Mouse (Mus musculus) gastrocnemius, adult 18-20 months (tissue): Measurements from ENCODE around the gene Ptprf. TPM values are rescaled to one million over a fixed set of nuclear protein-coding genes. Genes with fewer than 3 reads are reported as not detected.

ENCODE experiments used
- DNase-seq: peaks from one replicate; pipeline ENCODE4 v3.0.0; 2021; ENCODE audit warnings: low spot score
- total RNA-seq, 2 experiments: library from RNA; stranded (reverse); gene quantifications; 2 replicates each; pipeline ENCODE4 v1.2.3; 2021

The Ptprf gene
- total RNA-seq, 2 experiments from 2014 or later, result 2.0 to 2.2 TPM

DNA sequence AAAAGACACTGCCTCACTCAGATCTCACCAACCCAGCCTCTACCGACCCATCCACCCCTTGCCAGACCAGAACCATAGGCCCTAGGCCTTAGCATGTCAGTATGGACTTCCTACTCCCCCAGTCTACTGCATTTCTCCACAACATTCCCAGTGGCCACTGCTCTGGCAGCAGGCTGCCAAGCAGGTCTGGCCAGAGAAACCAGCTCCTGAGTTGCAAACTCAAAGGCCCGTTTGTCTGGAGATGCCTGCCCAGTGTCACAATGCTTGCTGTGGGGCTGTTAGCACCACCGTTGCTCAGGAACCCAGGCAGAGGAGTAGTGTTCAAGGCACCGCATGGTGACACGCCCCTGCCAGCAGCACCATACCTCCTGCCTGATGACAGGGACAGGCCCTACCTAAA is 5.0 kb downstream of the Ptprf start:
- DNase-seq, result no peak

GRCm38 (mm10) chr4:118282182-118282562 is 9.0 kb downstream of the Ptprf start:
- no peak for DNase-seq

- DNase-seq, result no peak
Observed at GRCm38 (mm10) chr4:118281444-118282181, 9.6 kb downstream of the Ptprf start.

DNA sequence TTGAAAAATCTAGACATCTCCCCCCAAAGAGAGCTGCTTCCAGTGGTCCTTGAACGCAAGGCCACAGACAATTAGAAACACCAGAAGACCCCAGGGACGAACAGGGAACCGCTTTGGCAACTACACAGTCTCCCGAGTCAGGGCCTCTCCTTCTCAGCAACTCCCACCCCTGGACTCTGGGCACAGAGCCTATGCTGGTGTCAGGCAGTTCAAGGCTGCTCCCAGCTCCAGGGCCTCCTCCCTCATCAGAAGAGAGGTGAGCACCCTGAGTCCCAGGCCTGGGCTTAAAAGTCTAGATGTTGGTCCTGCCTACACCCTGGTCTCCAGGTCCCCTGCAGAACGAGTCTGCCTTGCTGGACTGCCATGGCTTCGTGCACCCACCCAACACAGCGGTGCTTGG is 10.7 kb downstream of the Ptprf start:
- DNase-seq, result no peak

DNA sequence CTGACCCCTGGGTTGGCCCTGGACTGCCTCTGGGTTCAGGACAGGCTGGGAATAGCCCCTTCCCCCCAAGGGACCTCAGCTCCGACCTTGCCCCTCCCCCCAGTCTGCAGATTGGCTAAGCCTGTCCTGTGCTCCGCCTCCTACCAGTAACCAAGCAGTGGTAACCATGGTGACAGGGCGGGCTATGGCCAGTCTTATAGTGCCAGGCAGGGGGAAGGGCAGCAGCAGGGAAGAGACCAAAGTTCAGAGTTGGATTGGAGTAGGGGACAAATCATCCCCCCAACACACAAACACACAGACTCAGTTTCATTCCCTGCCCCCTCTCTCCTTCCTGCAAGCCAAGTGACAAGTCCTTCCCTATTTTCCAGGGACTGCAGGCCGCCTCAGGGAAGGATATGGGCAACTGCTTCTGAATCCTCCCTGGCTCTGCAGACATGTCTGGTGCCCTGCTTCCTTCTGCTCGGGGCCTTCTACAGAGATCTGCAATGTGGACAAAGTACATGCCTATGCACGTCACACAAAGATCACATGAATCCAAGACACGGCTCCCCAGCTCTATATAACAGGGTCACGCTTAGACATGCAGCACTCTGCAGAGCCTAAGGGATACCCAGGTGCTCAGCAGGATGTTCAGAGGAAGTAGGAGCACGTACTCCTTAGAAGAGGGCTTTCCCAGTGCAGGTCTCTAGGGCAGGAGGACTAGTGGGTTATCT is 14.5 kb downstream of the Ptprf start:
- DNase-seq, result no peak

DNA sequence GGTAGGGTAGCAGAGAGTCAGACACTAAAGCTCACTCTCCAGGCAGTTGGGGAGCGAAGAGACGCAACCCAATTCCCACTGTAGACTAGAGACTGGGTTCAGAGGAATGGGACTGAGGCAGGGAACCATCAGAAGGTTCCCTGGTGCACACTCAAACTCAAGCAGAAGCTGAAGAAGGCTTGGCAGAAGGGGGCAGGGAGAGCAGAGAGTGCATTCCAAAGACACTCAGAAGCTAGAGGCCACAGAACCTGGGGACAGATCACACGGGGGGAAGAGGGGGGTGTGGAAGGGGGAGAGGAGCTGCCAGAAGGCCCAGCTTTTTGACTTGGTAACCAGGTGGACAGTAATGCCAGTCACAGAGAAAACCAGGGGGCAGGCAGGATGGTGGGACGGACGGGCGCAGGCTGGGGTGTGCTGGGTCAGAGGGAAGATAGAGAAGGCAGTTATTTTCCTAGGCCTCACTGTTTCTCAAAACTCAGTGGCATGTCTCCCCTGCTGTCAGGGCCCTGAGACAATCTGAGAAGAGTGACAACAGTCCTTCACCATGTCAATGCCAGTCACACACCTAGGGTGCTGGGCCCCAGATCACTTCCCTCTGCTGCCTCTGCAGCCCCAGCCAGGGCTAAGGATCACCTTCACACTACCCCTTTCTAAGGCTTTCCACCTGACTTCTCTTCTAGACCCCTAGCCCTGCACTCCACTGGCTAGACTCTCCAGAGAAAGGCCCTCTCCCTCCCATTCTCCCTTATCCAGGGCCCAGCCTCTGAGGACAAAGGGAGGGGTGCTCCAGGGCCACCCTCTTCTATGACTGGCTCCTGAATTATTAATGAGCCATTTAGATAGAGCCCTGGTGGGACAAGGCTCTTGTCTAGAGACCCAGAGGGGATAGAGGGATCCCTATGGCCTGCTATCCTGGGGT is 15.3 kb downstream of the Ptprf start:
- no peak for DNase-seq

DNA sequence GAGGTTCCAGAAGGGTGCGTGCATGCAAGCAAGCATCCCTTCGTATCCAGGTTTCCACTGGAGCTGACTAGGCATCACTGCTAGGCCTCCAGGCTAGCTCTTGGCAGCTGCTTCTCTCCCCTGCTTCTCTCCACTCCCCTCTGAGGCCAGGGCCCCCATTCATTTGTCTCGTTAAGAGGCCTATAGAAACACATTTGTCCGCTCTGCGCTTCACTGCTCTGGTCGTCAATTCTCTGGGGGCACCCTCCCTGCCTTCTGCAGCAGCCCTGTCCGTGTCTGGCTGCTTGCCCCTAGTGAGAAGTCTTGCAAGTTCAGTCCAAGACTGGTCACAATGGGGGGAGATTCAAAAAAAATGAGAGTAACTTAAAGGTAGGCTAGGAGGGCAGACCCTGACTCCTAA is 16.7 kb downstream of the Ptprf start:
- no peak for DNase-seq

- no peak for DNase-seq
Observed at GRCm38 (mm10) chr4:118273998-118274397, 17.2 kb downstream of the Ptprf start.

- no peak for DNase-seq
Observed at GRCm38 (mm10) chr4:118273545-118273944, 17.7 kb downstream of the Ptprf start.

DNA sequence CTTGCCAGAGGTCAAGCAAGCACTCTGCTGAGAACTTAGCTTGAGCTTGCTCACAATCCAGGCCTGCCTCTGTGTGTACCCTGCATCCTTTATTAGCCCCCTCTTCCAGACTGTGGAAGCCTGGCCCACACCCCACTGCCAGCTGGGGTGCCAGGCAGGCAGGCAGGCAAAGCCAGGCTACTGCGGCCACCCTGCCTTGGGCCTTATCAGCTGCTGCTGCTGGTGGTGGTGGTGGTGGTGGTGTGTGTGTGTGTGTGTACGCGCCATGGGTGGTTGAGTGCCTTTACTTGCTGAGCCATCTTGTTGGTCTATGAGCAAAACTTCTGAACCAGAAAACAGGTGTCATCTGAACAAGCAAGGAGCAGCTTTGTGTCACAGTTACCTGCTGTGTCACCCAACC is 18.3 kb downstream of the Ptprf start:
- DNase-seq, result no peak

DNA sequence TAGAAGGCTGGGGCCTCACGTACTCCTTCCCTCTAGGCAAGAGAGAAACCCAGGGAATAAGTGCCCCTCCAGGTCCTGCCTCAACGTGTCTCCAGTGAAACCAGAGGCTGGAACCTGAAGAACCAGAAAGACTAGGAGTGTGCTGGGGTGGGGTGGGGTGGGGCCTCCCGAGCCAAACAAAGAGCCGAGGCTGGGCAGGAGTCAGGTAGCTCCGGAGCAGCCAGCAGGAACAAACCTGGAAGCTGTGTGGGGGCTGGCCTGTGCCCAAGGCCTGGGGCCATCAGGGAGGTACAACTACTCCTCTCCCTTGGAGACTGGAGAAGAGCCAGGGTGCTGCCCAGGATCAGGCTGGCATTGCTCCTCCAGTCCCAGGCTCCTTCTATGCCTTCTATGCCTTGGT is 18.9 kb downstream of the Ptprf start:
- DNase-seq, result no peak

GRCm38 (mm10) chr4:118271556-118272074 is 19.6 kb downstream of the Ptprf start:
- no peak for DNase-seq

GRCm38 (mm10) chr4:118270706-118271105 is 20.5 kb downstream of the Ptprf start:
- no peak for DNase-seq

DNA sequence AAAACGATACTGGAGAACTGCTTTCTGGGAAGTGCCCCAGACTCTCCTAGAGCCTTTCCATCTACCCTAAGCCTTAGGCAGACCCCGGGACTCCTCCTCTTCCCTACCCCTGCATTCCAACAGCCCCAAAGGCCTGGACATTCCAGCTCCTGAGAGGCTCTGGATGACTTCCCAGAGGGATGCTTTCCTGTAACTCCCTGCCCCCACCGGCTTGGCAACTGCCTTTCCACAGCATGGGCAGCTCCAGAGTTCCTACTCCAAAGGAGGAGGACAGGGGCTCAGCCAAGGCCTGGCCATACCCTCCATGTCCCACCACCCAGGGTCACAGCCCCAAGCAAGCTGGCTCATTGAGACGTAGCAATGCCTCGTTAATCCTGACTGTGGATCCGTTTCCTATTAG is 21.2 kb downstream of the Ptprf start:
- no peak for DNase-seq

DNA sequence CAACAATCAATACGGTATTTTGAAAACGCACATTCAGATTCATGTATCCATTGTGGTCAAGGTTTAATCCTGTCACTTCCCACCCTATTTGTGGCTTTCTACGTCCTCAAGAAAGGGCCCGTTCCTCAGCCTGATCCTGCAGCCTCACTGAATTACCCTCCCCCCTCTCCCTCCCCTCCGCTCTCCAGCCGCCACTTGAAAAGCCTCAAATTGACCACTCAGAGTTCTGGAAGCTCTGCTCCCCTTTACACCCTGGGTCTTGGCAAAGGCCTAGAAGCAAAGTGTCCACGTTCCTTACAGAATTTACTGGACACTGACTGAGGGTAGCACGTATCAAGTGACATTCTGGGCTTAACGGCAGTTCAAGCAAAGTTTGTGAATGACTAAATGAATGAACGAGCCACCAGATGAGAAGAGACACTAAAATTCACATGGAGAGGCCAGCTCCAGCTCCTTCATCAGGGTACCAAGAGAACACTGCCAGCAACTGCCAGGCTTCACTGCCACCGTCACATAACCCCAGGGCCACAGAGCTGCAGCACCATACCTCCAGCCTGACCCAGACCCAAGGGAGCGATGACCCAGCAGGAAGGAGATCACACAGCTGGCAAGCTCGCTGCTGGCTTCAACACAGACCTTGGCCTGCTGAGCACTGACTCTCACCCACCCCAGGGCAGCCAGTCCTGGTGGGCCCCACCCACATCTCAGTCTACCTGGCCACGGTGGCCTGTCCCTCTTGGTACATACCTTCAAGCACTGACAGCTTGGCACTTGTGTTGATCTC is 22.6 kb downstream of the Ptprf start:
- DNase-seq, result no peak

DNA sequence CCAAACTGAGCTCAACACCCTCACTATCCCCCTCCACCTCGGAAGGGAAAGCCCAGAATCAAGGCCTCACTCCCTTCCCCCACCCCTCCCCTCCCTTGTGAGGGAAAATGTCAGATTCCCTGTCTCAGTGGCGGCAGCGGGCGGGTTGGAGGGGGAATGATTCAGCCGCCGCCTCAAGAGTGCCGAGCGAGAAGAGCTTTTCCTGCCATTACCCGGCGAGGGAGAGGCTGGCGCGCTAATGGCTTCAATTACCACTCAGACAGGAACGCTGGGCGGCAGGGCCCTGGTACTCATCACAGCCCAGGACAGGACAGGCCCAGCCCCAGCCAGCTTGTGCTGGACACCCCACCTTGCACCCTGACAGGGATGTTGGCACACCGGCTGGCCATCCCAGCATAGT is 25.6 kb downstream of the Ptprf start:
- DNase-seq, result no peak

DNA sequence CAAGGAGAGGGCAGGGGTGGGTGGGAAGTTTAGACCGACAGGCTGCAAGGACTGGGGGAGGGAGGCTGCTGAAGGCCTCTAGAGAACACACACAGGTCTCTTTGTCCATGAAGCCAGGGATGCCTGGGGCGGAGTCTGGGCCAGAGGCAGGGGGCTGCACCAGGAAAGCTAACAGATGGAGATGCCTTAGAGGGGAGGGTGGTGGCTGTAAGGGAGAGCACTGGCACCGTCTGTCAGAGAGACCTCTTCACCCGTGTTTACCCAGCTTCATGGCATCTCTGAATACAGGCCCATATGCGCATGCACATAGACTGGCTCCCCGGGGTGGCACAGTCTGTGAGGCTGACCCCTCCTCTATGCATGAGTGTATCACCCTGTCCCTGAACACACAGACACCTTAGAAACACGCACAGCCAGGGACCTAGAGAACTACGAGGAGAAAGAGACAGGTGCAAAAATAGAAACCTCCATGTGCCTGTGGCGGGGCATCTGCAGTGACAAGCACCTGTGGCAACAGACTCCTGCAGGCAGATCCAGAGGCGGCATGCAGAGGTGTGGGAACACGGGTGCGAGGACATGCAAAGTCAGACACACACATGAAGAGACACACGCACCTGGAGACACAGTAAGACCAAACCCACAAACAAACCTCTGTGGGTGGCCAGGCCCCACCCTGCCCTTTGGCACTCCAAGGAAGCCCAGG is 29.3 kb downstream of the Ptprf start:
- DNase-seq, result no peak

DNA sequence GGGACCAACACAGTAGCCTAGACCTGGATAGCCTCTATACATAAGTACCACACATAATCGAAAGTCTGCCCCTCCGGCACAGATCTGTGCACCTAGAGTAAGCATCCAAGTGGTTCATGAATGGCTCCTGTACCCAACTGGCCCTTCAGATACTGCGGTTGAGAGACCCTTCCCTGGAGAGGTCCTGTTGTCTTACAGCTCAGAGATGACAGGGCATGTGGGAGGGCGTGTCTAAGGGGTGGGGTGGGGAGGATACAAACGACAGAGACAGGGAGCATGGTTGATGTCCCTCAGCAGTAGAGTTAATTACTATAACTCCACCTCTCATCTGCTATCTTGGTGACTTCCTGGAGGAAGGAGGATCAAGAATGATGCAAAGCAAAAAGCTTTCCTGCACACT is 29.9 kb downstream of the Ptprf start:
- DNase-seq, result no peak

GRCm38 (mm10) chr4:118260551-118261267 is 30.5 kb downstream of the Ptprf start:
- no peak for DNase-seq
